Mouse (Mus musculus) embryonic fibroblast, embryonic 13.5 days (primary cell): ENCODE measurements at regions not wholly inside any gene's neighbourhood (a gene's known extent, or its start where the extent isn't known, plus 50 kb on each side); places are given as distances from the start of the nearest gene placed in this dataset.

Experiments used
- H3K27ac ChIP-seq: 2 replicates; pipeline ENCODE4 v1.5.1; 2012; ENCODE audit warnings: low read length, control low read depth, inconsistent platforms; ENCODE audit not compliant: insufficient read depth
- H3K4me1 ChIP-seq: 2 replicates; pipeline ENCODE4 v1.6.1; 2011; ENCODE audit warnings: low read length; ENCODE audit not compliant: control insufficient read depth, insufficient read depth
- H3K4me3 ChIP-seq: 2 replicates; pipeline ENCODE4 v1.5.1; 2011; ENCODE audit warnings: mild to moderate bottlenecking, control low read depth, low read length; ENCODE audit not compliant: insufficient read depth
- CTCF ChIP-seq: IDR thresholded peaks from 2 replicates; pipeline ENCODE4 v1.5.1; 2011; ENCODE audit warnings: mild to moderate bottlenecking, control low read depth, low read length, moderate library complexity, borderline replicate concordance; ENCODE audit not compliant: insufficient read depth
- POLR2A ChIP-seq: IDR thresholded peaks from 2 replicates; pipeline ENCODE4 v1.6.1; 2011; ENCODE audit warnings: low read depth, mild to moderate bottlenecking, control low read depth, low read length, moderate library complexity

DNA sequence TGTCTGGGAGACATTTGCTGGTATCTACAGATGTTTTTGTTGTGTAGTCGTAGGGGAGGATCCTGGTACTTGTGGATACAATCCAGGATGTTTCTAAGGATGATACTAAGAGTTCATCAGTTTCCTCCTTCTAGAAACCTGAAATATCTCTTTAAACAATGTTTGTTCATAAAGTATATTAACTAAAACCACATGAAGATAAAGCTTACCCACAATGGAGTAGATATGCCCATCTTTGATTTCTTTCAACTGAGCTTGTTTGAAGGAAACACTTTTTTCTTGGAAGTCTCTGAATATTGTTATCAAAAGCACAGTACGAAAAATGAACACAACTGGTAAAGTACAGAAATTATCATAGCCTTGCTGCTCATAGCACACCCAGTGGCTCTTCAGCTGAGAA, 89.6 kb upstream of the Bmp2 start:
- Histone ChIP-seq H3K4me1 (peaks cover 8% of the 10 kb centered on the region; the same call in 1 of the 2 replicates), H3K4me3 (no peak overlapping the region), H3K27ac (no peak overlapping the region)
- TF ChIP-seq CTCF = no peak
- no peak for TF ChIP-seq POLR2A

DNA sequence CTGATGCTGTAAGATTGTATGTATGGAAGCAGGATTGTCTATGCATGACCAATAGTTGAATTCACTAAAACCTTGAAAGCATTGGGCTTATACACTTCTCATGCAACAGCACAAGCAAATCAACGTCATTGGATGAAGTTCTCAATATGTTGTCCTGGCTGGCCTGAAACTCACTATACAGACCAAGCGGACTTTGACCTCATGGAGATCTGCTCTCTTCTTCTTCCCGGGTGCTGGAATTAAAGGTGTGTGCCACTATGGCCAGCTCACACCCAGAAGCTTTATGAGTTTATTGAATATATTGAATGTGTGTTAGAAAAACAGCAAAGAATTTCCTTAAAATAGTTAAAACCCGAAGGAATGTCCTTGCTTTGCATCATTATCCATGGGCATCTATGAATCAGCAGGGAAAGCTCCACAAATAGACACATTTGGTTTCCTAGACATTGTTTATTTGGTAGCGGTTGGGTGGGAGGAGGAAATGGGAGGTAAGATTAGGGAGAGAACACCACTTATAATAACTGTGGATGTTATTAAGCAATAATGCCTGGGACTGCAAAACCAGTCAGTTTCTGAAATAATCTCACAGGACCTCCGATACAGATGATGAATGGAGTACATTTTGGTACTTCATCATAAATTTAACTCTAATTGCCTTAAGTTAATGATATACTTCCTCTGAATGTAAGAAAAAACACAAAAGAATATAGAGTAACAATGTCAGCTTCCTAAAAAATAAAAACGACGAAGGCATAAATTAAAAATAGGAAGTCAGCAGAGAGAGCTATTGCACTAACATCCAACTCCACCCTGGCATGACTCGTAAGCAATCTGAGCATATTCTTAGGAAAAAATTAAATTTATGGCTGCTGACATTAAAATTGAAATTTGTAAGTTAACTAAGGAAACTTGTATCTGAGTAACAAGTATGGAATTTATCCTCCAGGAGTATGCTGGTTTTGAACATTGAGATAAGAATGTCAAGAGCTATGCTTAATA, 84.5 kb upstream of the Bmp2 start:
- Histone ChIP-seq H3K27ac (no peak overlapping the region), H3K4me1 (peaks cover 4% of the 10 kb centered on the region; the same call in 1 of the 2 replicates), H3K4me3 (no peak overlapping the region)
- no peak for TF ChIP-seq POLR2A
- no peak for TF ChIP-seq CTCF

DNA sequence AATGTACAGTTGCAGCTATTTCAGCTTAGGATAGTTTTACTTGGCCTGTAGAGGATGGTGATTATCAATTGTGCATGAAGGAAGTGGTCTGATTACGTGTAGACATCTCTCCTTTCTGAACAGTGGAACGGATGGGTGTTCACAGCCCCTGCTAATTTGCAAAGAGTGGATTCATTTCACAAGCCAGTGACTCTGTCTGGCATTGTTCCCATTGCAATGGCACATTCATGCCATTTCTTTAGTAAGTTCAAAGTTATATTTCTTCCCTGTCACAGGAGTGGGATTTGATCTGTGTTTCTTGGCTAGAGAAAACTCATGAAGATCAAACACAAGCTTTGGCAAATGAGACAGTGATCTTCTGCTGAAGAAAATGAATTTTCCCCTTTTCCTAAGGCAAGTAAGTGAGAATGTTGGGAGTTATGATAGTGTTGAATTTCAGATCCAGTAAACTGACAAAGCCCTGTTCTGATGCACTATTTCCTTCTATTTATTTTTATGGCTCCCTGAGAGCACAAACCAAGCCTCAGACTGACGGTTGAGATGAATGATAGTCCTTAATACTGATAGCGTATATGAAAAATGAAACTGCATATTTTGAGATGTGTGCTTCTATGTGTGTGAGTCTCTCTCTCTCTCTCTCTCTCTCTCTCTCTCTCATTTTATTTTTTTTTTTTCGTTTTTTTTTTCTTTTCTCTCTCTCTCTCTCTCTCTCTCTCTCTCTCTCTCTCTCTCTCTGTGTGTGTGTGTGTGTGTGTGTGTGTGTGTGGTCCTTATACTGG, 78.8 kb upstream of the Bmp2 start:
- no peaks in the 10 kb centered on the region for H3K4me1 ChIP-seq
- TF ChIP-seq CTCF (no peak), POLR2A (no peak)
- H3K4me3 ChIP-seq = no peak overlapping the region
- H3K27ac ChIP-seq = no peak overlapping the region

DNA sequence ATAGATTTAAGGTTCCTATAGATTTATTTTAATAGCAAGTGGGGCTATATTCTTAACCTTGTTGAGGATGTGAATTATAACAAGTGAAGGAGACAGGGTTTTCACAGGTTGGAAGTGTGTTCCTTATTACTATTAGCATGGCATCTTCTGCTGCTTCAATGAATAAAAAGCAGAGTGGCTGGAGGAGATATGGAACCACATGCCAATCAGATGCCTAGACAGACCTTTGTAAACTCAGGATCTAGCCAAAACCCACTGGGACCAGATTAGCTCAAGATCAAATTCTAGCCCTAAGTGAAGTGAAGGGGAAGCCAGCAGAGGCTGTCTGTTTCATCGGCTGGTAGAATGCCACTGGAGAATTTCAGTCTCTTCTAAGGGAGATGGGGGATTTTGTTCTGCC, 77.8 kb upstream of the Bmp2 start:
- Histone ChIP-seq H3K4me3 (no peak overlapping the region), H3K4me1 (no peaks in the 10 kb centered on the region), H3K27ac (no peak overlapping the region)
- TF ChIP-seq POLR2A (no peak), CTCF (no peak)

GRCm38 (mm10) chr2:133480870-133481269, 71.1 kb upstream of the Bmp2 start:
- TF ChIP-seq CTCF (no peak), POLR2A (no peak)
- no peak overlapping the region for H3K4me3 ChIP-seq

GRCm38 (mm10) chr2:133481305-133481704, 70.7 kb upstream of the Bmp2 start:
- Histone ChIP-seq H3K4me3 (no peak overlapping the region), H3K4me1 (no peaks in the 10 kb centered on the region), H3K27ac (no peak overlapping the region)
- no peak for TF ChIP-seq POLR2A
- no peak for TF ChIP-seq CTCF

More at GRCm38 (mm10) chr2:133480870-133481269, 71.1 kb upstream of the Bmp2 start:
- no peak overlapping the region for H3K27ac ChIP-seq
- no peaks in the 10 kb centered on the region for H3K4me1 ChIP-seq

DNA sequence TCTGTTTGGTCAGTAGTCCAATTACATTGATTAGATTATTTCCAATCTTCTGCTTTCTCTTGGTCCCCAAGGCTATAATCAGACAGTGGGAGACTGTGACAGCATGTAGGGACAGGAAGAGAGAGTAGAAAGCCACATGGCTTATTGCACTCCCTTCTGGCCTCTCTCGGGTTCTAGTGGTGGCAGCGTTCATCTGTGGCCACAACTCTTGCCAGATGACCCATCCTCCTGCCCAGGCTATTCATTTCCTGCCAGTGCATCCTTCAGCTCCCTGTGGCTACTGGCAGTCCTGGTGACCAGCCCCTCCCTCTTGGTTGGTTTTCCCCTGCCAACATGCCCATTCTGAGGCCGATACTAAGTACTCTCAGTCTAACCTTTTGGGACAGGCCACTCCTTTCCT, 70.2 kb upstream of the Bmp2 start:
- no peak for TF ChIP-seq CTCF
- no peak for TF ChIP-seq POLR2A
- H3K4me3 ChIP-seq = no peak overlapping the region
- H3K27ac ChIP-seq = no peak overlapping the region
- no peaks in the 10 kb centered on the region for H3K4me1 ChIP-seq

- Histone ChIP-seq H3K4me3 (no peak overlapping the region), H3K4me1 (peaks cover 5% of the 10 kb centered on the region; the same call in 1 of the 2 replicates), H3K27ac (no peak overlapping the region)
- TF ChIP-seq POLR2A = no peak
- no peak for TF ChIP-seq CTCF
These were observed 56.5 kb upstream of the Bmp2 start for GRCm38 (mm10) chr2:133495443-133495842.

DNA sequence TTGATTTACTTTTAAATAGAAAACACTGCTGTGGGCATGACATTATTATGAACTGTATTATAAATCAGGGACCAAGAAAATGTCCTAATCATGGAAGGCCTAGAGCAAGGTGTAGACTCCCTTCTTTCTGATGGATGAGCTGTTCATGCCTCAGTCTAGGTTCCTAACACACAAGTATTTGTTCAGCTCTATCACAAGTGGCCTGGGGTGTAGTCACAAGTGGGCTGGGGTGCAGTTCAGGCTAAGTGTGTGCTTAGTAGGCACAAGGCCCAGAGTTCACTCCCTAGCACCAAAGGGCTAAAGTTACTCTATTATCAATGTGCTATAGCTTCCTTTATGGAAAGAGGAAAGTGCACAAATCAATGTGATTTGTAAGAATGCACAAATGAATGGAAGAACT, 55.6 kb upstream of the Bmp2 start:
- peaks cover 5% of the 10 kb centered on the region; the same call in 1 of the 2 replicates for H3K4me1 ChIP-seq
- no peak overlapping the region for H3K27ac ChIP-seq
- no peak overlapping the region for H3K4me3 ChIP-seq
- TF ChIP-seq CTCF (no peak), POLR2A (no peak)

DNA sequence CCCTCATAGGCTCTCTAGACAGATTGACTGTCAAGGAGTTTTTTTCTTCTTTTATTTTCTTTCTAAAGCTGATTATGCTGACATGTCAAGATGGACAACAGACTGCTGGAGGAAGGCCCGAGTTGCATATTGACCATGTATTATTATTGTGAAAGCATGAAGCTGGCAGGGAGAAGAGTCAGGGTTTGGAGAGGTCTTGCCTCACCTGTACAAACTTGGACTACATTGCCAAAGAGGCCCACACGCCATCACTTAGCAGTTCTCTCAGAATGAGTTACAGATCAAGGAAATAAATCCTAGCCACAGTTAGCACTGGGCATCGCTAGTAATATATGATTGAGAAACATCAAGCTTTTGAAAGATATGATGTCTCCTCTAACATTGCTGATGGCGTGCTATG, 54.9 kb upstream of the Bmp2 start:
- Histone ChIP-seq H3K4me1 (peaks cover 5% of the 10 kb centered on the region; the same call in 1 of the 2 replicates), H3K27ac (no peak overlapping the region), H3K4me3 (no peak overlapping the region)
- no peak for TF ChIP-seq CTCF
- TF ChIP-seq POLR2A = no peak
